Mouse (Mus musculus) bone marrow, adult 2 months (tissue): ENCODE results near the gene Fam83f. TPM values are rescaled to one million over a fixed set of nuclear protein-coding genes. Genes with fewer than 3 reads are reported as not detected.

ENCODE experiments used
- H3K27ac ChIP-seq: fragments of 200-500 bp; 2 replicates; pipeline ENCODE4 v1.5.1; 2012; ENCODE audit warnings: low read depth, mild to moderate bottlenecking, control low read depth, inconsistent platforms, low read length; ENCODE audit not compliant: control insufficient read depth, poor library complexity, insufficient read depth
- H3K4me1 ChIP-seq: fragments of 200-500 bp; 2 replicates; pipeline ENCODE4 v1.6.1; 2011; ENCODE audit warnings: low read length; ENCODE audit not compliant: control insufficient read depth, insufficient read depth
- H3K4me3 ChIP-seq: fragments of 200-500 bp; replicated peaks from 2 replicates; pipeline ENCODE3; 2011; ENCODE audit warnings: mild to moderate bottlenecking, low read depth, low read length, control low read depth; ENCODE audit not compliant: control insufficient read depth
- CTCF ChIP-seq: fragments of 200-500 bp; IDR thresholded peaks from 2 replicates; pipeline ENCODE4 v1.5.1; 2011; ENCODE audit warnings: low read length, control low read depth; ENCODE audit not compliant: control insufficient read depth, insufficient read depth
- POLR2A ChIP-seq: fragments of 200-500 bp; IDR thresholded peaks from 2 replicates; pipeline ENCODE4 v1.6.1; 2011; ENCODE audit warnings: low read depth, mild to moderate bottlenecking, control low read depth, low read length, borderline replicate concordance; ENCODE audit not compliant: control insufficient read depth
- WGBS: fragments of 180-500 bp; shearing (Covaris S2); methylation state at CpG from one replicate; pipeline ENCODE4 v1.1.7; 2018; 5-methylcytosine and 5-hydroxymethylcytosine counted together
- polyA plus RNA-seq: library from polyadenylated mRNA; stranded (reverse); fragments of >200 nt; gene quantifications from 2 replicates; pipeline ENCODE4 v1.2.4, GENCODE M21; 2011; ENCODE audit warnings: low replicate concordance; ENCODE audit not compliant: missing spikeins, insufficient read depth, insufficient read length

Gene Fam83f
- polyA plus RNA-seq, 1 experiment: not detected

DNA sequence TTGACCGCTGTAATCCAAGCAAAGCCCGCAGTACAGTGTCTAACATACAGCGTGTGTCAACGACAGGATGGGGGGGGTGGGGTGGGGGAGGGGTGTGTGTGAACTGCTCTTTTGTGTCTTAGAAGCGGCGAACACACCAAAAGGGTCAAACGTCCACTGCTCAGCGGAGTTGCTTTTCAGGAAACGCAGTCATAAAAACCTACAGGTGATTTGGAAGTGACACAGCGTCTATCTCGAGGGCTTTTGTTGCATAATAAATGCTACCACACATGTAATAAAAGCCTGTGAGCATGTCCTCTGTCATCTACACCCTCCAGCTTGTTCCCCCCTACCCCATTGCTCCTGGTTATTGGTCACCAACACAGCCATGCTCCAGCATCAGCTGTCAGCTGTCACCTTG is 34.9 kb downstream of the Fam83f start:
- H3K27ac ChIP-seq: peak overlapping the region; percentile 53
- H3K4me3 ChIP-seq: peak overlapping the region; percentile 31
- no peak for TF ChIP-seq CTCF
- no peak for TF ChIP-seq POLR2A
- 4% methylated on average over 11 of the region's 11 CpGs for WGBS
- H3K4me1 ChIP-seq: no peaks in the 10 kb centered on the region; the same call in 1 of the 2 replicates

DNA sequence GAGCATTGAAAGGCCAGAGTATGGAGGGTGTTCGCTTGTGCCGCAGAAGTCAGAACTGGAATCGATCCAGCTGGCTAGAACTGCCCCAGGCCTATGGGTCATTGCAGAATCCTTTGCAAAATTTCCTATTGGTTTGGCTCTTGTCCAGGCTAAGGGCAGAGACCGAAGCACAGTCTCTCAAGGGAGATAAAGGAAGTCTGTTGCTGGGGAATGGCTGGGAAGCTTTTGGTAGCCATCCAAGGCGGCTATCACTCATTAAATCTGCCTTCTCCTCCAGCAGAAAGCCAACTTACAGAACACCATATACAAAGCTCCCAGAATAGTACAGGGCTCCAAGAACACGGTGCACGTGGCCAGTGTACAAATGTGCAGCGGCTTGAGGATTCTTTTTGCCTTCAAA is 35.4 kb downstream of the Fam83f start:
- WGBS: 20% methylated on average over 8 of the region's 8 CpGs
- H3K4me3 ChIP-seq: no peak overlapping the region
- H3K27ac ChIP-seq: peak overlapping the region; percentile 53

DNA sequence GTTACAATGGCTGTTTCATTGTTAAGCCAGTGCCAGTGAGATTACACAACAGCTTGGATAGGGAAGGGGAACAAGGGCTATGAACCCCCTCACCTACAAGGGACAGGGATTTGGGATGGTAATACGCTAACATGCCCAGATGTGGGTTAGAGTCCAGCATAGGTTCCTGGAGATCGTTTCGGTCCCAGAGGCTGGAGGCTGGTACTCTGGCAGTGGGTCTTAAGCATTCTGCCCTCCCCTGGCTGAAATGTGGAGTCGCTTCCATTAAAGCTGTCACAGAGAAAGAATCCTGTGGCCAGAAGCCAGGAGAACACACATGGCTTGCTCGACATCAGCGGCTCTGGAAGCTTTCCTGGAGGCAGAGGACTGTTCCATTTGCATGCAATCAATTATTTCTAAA is 37.9 kb downstream of the Fam83f start:
- Histone ChIP-seq H3K4me1 (no peaks in the 10 kb centered on the region; the same call in 1 of the 2 replicates), H3K4me3 (no peak overlapping the region), H3K27ac (no peak overlapping the region)
- TF ChIP-seq CTCF: no peak
- no peak for TF ChIP-seq POLR2A
- 71% methylated on average over 6 of the region's 6 CpGs for WGBS

More for the DNA sequence above, 35.4 kb downstream of the Fam83f start:
- H3K4me1 ChIP-seq: no peaks in the 10 kb centered on the region; the same call in 1 of the 2 replicates
- no peak for TF ChIP-seq POLR2A
- no peak for TF ChIP-seq CTCF

DNA sequence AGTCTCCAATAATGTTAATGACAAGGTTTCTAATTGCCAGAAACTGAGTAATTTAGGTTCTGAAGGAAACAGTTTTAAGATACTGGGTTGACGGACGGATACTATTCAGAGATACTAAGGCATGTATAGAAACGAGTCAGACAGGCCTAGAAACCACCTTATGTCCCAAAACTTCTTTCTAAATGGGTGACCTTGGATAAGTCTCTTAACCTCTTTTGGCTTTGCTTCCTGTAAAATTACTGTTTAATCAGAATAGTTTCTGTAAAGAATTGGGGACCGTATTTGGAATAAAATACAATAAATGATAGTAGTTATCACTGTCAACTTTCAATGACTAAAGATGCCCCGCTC is 38.6 kb downstream of the Fam83f start:
- WGBS: 25% methylated on average over 5 of the region's 5 CpGs
- H3K4me1 ChIP-seq: no peaks in the 10 kb centered on the region; the same call in 1 of the 2 replicates
- peak overlapping the region; percentile 67 for H3K4me3 ChIP-seq
- H3K27ac ChIP-seq: peak overlapping the region; percentile 95; the same call in 1 of the 2 replicates
- TF ChIP-seq CTCF: no peak
- TF ChIP-seq POLR2A: no peak

DNA sequence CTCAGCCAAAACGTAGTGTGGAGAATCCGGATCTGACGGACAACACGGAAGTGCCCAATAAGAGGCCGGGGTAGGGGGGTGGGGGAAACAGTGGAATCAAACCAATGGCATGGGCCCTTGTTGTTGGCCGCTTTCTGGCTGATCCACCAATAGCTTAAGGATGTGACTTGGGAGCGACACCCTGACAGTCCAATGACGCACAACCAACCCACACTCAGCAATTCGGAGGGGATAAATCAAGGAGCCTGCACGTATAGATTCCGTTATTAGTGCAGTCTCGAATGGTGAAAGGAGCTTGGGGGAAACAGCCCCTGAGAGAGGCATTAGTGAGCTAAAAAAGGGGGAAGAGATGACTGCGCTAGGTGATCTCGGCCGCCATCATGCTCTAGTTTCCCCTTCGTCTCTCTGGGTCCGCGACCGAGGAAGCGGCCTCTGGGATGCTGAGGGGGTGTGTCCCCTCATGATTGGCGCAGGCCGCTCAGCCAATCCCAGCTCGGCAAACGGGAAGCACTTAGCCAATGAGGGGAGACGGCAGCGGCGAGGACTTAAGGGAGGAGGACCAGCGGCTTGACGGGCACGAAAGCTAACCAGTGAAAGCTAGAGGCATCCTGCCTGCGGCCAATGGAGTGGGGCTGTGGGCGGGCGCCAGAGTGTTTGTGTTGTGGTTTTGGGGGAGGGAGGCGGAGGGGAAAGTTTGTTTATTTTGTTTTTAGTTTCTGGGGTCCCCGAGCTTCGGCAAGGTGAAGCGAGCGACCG is 39.1 kb downstream of the Fam83f start, which contains the start of gene Tnrc6b:
Gene Tnrc6b (plus strand): TSS at position 706 of the 756 bp plus-strand sequence.
- H3K4me3 ChIP-seq: peak within 1 kb of the TSS; percentile 94
- no peaks in the 10 kb centered on the region; the same call in 1 of the 2 replicates for H3K4me1 ChIP-seq
- under 1% methylated on average over 39 of the region's 39 CpGs for WGBS
- TF ChIP-seq CTCF (no peak), POLR2A (peak; percentile 94)
- peak within 1 kb of the TSS; percentile 95 for H3K27ac ChIP-seq

DNA sequence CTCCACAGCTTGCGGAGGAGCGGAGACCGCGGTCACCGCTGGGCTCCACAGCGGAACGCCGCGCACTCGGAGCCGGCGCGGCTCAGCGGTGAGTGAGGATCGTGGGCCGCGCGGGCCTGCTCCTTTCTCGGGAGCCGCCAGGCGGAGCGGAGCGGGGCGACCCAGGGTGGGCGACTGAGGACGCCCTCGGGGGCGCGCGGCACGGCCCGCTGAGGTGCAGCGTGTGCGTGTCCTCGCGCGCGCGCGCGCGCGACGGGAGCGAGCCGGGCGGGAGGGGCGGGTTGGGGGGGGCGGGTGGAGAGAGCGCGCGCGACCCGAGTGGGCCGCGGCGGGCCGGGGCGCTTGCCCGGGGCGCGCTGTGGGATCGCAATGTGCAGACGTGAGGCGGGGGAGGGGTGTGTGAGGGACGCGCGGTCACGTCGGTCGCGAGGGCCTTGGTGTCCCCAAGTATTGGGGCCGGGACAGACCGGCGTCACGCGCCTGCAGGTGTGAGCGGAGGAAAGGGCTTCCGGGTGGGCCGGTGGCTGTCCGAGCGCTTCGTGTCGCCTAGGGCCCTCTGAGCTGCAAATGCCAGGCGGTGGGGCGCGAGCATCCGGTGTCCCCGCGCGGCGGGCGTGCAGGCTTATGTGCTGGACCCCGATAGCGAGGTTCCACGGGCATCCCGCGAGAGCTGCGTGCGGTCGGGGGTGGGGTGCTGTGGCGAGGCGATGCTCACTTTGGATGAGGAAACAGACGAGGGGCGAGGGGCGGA is 39.9 kb downstream of the Fam83f start:
- WGBS: 1% methylated on average over 100 of the region's 106 CpGs
- Histone ChIP-seq H3K4me1 (no peaks in the 10 kb centered on the region; the same call in 1 of the 2 replicates), H3K4me3 (peak overlapping the region; percentile 94), H3K27ac (peak overlapping the region; percentile 89)
- TF ChIP-seq CTCF: no peak
- TF ChIP-seq POLR2A: 0 out of 2 replicates have a peak, but pooled peaks have one; percentile 27

DNA sequence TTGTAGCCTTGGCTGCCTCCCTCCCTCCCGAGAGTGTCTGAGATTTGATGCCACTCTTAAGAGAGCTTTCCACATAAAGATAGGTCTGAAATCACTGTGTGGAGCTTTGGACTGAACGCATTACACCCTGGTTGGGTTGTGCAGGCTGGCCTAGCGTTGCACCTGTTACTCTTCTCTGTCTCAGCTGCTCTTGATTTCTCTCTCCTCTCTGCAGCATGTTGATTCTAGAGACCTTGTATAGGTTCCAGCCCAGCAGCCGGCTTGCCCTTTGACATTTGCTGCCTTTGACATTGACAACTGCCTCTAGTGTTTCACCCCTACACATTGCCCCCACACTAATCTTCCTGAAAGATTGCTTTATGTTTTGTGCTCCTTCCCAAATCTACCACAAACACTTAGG is 42.7 kb downstream of the Fam83f start:
- no peak for TF ChIP-seq POLR2A
- no peak for TF ChIP-seq CTCF
- Histone ChIP-seq H3K27ac (no peak overlapping the region), H3K4me3 (no peak overlapping the region), H3K4me1 (no peaks in the 10 kb centered on the region; the same call in 1 of the 2 replicates)
- WGBS: 86% methylated on average over 4 of the region's 4 CpGs

DNA sequence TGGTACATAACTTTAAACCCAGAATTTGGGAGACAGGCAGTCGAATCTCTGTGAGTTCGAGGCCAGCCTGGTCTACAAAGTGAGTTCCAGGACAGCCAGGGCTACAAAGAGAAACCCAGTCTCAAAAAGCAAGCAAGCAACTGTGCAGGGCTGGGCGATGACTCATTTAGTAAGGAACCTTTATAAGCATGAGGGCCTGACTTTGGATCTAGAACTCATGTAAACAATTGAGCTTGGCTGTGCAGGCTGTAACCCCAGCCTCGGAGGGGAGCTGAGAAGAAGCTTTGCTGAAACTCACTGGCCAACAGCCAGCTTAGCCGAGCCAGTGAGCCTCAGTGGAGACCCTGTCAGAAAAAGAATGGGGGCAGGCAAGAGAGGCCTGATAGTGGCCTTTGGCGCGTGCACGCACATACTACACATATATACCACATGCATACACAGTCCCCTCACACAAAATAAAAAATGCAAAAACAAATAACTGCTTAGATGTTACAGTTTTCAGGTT is 45.0 kb downstream of the Fam83f start:
- no peak overlapping the region for H3K27ac ChIP-seq
- 82% methylated on average over 8 of the region's 8 CpGs for WGBS
- no peaks in the 10 kb centered on the region; the same call in 1 of the 2 replicates for H3K4me1 ChIP-seq
- no peak for TF ChIP-seq POLR2A
- TF ChIP-seq CTCF: no peak
- no peak overlapping the region for H3K4me3 ChIP-seq
